Mouse (Mus musculus): Measurements from ENCODE around the gene Dnaja2. TPM values are rescaled to one million over a fixed set of nuclear protein-coding genes. Genes with fewer than 3 reads are reported as not detected.

Dnaja2 gene
- polyA plus RNA-seq, 1 experiment, result 10.9 TPM

DNA sequence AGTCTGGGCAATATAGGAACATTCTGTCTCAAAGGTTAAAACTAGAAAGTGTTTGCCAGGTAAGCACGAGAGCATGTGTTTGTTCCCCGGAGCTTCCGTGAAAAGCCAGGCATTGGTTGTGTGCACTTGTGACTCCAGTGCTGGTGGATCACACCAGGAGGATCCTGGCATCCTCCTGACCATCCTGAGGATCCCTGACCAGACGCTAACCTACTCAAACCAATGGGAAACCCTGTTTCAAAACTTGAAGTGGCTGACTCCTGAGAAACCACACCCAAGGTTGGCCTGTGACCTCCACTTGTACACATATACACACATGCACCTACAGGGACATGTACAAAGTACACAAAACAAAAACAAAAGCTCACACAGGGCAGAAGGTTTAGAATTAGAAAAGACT, 58.4 kb downstream of the Dnaja2 start:
- Histone ChIP-seq H3K4me1 (ENCODE audit: control insufficient read depth, insufficient read depth, low read length) (peaks cover 7% of the 10 kb centered on the region; the same call in 1 of the 2 replicates), H3K4me3 (replicated peaks; ENCODE audit: extremely low read depth, low read depth, low read length) (no peak overlapping the region)
- TF ChIP-seq POLR2A (IDR thresholded peaks at IDR 0.05; ENCODE audit: borderline replicate concordance, extremely low read depth, low read depth, low read length) (no peak), CTCF (IDR thresholded peaks at IDR 0.05; ENCODE audit: insufficient read depth, low read length) (no peak)
- WGBS, result 79% methylated on average over 4 of the region's 4 CpGs
- no peak for DNase-seq

DNA sequence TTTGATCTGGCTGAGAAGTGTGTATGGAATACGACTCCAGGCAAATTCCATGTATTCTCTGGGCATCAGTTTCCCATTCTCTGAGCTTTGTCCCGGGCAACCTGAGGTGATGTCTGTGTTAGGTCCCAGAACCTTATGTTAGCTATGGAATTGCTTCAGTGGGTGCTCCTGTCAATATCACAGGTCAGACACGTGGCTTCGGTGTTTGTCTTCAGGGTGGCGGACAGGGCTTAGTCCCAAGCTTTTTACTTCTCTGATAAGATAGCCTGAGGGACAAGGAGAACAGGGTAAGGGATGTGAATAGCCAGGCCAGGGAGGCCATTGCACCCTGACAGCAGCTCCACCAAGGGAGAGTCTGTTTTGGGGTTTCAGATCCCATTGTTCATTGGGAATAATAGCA, 59.0 kb downstream of the Dnaja2 start:
- DNase-seq, result no peak
- Histone ChIP-seq H3K4me3 (replicated peaks; ENCODE audit: extremely low read depth, low read depth, low read length) (no peak overlapping the region), H3K4me1 (ENCODE audit: control insufficient read depth, insufficient read depth, low read length) (peaks cover 7% of the 10 kb centered on the region; the same call in 1 of the 2 replicates)
- TF ChIP-seq CTCF (IDR thresholded peaks at IDR 0.05; ENCODE audit: insufficient read depth, low read length), result no peak
- TF ChIP-seq POLR2A (IDR thresholded peaks at IDR 0.05; ENCODE audit: borderline replicate concordance, extremely low read depth, low read depth, low read length), result no peak
- 85% methylated on average over 5 of the region's 5 CpGs for WGBS

DNA sequence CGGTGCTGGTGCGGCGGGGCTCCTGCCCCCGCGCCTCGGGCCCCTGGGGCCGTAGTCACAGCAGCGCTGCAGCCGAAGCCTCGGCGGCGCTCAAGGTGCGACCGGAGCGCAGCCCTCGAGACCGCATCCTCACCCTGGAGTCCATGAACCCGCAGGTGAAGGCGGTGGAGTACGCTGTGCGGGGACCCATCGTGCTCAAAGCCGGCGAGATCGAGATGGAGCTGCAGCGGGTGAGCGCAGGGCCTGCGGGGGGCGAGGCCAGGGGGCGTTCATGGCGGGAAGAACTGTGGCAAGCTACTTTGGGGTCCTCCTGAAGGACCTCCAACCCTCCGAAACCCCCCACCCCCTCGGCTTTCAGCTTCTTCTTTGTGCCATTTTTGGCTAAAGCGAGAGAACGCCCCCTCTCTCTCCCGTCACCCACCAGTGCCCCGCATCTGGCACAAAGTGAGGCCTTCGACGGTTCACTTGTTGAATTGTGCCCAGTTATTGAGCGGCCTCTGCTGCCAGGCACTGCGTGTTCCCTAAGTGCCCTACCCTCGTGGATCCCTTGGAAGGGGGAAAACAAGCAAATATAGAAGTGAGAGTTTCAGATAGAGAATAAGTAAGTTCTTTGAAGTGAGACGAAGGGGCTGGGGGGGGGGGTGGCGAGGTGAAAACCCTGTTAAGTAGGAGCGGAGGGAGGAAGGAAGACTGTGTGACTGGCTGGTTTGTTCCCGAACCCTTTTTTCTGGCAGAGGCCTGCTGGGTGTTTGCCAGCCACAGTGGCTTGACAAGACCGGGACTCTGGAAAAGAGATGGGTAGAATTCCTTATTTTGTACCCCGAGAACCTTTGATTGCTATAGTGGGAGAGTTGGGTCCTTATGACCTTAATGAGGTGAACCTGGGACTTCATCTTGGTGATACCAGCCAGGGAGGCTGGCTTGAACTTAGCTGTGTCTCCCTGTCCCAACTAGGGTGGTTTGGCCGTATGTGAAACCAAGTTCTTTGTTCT, 61.9 kb downstream of the Dnaja2 start:
- no peak for DNase-seq
- WGBS, result 10% methylated on average over 49 of the region's 49 CpGs
- Histone ChIP-seq H3K4me1 (ENCODE audit: control insufficient read depth, insufficient read depth, low read length) (0 out of 2 replicates have a peak, but pooled peaks cover 4% of the 10 kb centered on the region), H3K4me3 (replicated peaks; ENCODE audit: extremely low read depth, low read depth, low read length) (peak overlapping the region; percentile 92)
- TF ChIP-seq CTCF (IDR thresholded peaks at IDR 0.05; ENCODE audit: insufficient read depth, low read length) (no peak), POLR2A (IDR thresholded peaks at IDR 0.05; ENCODE audit: borderline replicate concordance, extremely low read depth, low read depth, low read length) (no peak)

DNA sequence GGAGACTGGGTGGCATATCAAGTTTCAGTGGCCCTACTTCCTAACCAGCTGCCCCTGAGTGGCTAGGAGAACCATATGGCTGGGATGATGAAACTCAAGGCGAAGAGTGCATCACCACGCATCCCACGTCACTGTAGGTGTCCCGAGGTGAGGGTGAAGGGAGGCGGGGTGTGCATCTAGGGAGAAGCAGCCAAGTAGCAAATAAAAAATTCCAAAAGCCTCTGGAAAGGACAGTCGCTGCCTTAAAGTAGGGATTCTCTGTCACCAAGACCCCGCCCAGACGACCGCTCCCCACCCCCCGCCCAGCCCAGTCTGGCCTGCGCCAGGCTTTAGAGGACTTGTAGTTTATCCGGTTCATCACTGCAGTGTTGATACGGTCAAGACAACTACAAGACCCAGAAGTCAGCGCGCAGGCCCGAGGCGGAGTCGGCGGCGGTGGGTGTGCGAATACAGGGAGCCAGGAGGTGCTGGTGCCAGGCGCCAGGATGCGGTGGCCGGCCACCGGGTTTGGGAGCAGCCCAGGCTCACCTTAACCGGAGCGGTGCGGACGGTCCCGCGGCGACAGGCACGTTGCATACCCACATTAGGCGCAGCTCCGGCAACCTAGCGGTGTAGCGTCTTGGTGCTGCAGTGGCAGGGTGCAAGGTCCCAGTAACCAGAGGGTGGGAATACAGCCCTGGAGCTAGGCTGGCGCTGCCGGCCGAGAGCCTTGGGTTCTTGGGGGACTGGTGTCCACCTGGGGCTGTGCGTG, 62.8 kb downstream of the Dnaja2 start, which contains the start of gene Gpt2:
Gene Gpt2 (plus strand): TSS at position 452 of the 751 bp plus-strand sequence.
- 0 out of 2 replicates have a peak, but pooled peaks cover 4% of the 10 kb centered on the region for H3K4me1 ChIP-seq (ENCODE audit: control insufficient read depth, insufficient read depth, low read length)
- TF ChIP-seq POLR2A (IDR thresholded peaks at IDR 0.05; ENCODE audit: borderline replicate concordance, extremely low read depth, low read depth, low read length) (peak; percentile 32; the same call in 1 of the 2 replicates), CTCF (IDR thresholded peaks at IDR 0.05; ENCODE audit: insufficient read depth, low read length) (no peak)
- DNase-seq, result peak; percentile 90
- under 1% methylated on average over 41 of the region's 41 CpGs for WGBS
- H3K4me3 ChIP-seq (replicated peaks; ENCODE audit: extremely low read depth, low read depth, low read length), result peak within 1 kb of the TSS; percentile 92

DNA sequence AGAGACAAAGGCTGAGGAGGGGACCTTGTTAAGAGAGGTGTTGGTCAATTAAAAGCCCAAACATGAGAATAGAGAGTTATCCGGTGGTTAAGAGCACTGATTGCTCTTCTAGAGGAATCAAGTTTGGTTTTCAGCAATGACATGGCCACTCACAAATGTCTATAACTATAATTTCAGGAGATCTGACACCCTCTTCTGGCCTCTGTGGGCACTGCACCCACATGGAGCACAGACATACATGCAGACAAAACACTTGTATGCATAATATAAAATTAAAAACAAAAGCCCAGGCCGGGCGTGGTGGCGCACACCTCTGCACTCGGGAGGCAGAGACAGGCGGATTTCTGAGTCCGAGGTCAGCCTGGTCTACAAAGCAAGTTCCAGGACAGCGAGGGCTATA, 65.6 kb downstream of the Dnaja2 start:
- WGBS, result 93% methylated on average over 8 of the region's 8 CpGs
- Histone ChIP-seq H3K4me3 (replicated peaks; ENCODE audit: extremely low read depth, low read depth, low read length) (no peak overlapping the region), H3K4me1 (ENCODE audit: control insufficient read depth, insufficient read depth, low read length) (0 out of 2 replicates have a peak, but pooled peaks cover 4% of the 10 kb centered on the region)
- DNase-seq, result no peak
- TF ChIP-seq POLR2A (IDR thresholded peaks at IDR 0.05; ENCODE audit: borderline replicate concordance, extremely low read depth, low read depth, low read length) (no peak), CTCF (IDR thresholded peaks at IDR 0.05; ENCODE audit: insufficient read depth, low read length) (no peak)

DNA sequence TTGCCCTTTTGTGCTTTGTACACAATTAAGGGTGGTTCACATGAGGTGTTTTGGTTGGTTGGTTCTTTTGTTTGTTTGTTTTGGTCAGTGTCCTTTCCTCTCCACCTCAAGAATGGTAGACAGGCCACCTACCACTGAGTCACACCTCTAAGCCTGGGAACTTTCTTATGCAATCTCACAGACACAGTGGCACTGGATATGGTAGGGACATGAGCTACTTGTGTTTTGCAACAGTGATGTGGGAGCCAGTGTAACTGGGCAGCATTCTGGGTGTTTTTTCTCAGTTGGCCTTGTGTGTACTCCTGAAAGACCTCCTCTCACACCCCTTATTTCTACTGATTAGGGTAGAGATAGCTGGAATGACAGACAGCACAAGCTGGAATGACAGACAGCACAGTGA, 66.5 kb downstream of the Dnaja2 start:
- no peak overlapping the region for H3K4me3 ChIP-seq (replicated peaks; ENCODE audit: extremely low read depth, low read depth, low read length)
- no peak for TF ChIP-seq POLR2A (IDR thresholded peaks at IDR 0.05; ENCODE audit: borderline replicate concordance, extremely low read depth, low read depth, low read length)
- TF ChIP-seq CTCF (IDR thresholded peaks at IDR 0.05; ENCODE audit: insufficient read depth, low read length), result no peak
- H3K4me1 ChIP-seq (ENCODE audit: control insufficient read depth, insufficient read depth, low read length), result 0 out of 2 replicates have a peak, but pooled peaks cover 4% of the 10 kb centered on the region
- DNase-seq, result no peak

DNA sequence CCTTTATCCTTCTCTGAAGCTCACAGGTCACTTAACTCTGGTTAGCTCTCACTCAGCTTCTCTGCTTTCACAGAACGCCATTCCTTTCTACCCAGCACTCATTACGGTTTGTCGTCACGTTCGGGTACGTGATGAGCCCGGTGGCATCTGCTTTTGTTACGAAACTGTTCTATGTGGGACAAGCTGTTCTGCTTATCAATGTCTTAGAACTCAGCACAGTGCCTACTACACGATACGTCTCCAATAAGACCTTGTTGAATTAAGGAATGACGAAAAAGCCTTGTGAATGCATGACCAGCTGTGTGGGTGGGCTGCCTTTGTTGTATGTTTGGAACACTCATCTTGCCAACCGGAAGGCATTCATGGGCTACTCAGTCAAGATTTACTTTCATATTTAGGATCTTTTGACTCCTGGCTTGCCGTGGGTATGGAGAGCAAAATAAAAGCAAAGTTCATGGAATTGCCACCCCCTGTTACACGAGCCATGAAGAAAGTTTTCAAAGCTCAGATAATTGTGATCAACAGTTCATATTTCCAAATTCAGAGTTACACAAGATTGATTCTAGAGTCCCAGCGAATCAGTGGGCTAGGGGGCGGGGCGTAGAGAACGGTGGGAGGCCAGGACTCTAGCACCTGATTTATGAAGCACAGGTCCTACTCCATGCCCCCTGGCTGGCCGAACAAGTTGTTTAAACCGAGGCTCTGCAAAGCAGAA, 67.1 kb downstream of the Dnaja2 start:
- Histone ChIP-seq H3K4me3 (replicated peaks; ENCODE audit: extremely low read depth, low read depth, low read length) (no peak overlapping the region), H3K4me1 (ENCODE audit: control insufficient read depth, insufficient read depth, low read length) (0 out of 2 replicates have a peak, but pooled peaks cover 2% of the 10 kb centered on the region)
- no peak for DNase-seq
- TF ChIP-seq POLR2A (IDR thresholded peaks at IDR 0.05; ENCODE audit: borderline replicate concordance, extremely low read depth, low read depth, low read length) (no peak), CTCF (IDR thresholded peaks at IDR 0.05; ENCODE audit: insufficient read depth, low read length) (no peak)
- whole genome bisulfite sequencing, result 66% methylated on average over 20 of the region's 20 CpGs

Other genes starting within 250 kb of the Dnaja2 start
- 2.2 and 7.2 TPM in 2 replicates for gene Mylk3, start 169.0 kb downstream of the Dnaja2 start, polyA plus RNA-seq (2012; rRNA removed)
- 4.1 and 5.5 TPM in 2 replicates for gene 4921524J17Rik, start 122.5 kb downstream of the Dnaja2 start, polyA plus RNA-seq (2012; rRNA removed)
- 9.6 and 16.4 TPM in 2 replicates for gene Gpt2, start 62.8 kb downstream of the Dnaja2 start, polyA plus RNA-seq (2012; rRNA removed)
- gene Neto2, start 145.6 kb upstream of the Dnaja2 start, polyA plus RNA-seq (2012; rRNA removed), result 0.42 and 0.67 TPM in 2 replicates